Mouse (Mus musculus) adrenal gland, adult 18-20 months (tissue): ENCODE measurements around the gene Slc25a38. TPM values are rescaled to one million over a fixed set of nuclear protein-coding genes. Genes with fewer than 3 reads are reported as not detected.
"Not testable (repeated sequence)": the region's sequence is repeated elsewhere in the genome, so short reads cannot be mapped to it uniquely, and the experiment has no call there.

Source experiments
- DNase-seq, 2 experiments: peaks; one replicate each; pipeline ENCODE4 v3.0.0; 2021 to 2022; ENCODE audit warnings: low spot score in 2 of 2
- total RNA-seq, 2 experiments: library from RNA; stranded (reverse); gene quantifications; 1 replicate in 1 of 2; 2 replicates in 1 of 2; pipeline ENCODE4 v1.2.3; 2021

Slc25a38 gene
- total RNA-seq, 2 experiments from 2014 or later: 27.3 to 30.0 TPM

DNA sequence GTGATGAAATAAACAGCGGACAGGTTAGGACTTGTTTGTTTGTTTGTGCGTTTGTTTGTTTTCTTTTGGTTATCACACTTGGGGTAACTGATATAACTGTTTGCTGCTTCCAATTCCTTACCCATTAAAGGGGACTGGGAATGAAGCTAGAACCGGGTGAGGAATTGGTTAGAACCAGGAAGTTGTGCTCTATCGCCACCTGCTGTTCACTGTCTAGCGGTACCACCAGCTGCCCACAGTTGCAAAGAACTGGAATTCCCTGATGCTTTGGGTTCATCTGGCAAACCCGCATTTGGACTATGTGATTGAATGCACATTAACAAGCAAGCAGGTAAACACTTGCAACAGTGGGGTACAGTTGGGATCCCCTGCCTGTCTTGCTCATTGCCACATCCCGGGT, 11.5 kb upstream of the Slc25a38 start:
- DNase-seq: peak; percentile 55 to 64

DNA sequence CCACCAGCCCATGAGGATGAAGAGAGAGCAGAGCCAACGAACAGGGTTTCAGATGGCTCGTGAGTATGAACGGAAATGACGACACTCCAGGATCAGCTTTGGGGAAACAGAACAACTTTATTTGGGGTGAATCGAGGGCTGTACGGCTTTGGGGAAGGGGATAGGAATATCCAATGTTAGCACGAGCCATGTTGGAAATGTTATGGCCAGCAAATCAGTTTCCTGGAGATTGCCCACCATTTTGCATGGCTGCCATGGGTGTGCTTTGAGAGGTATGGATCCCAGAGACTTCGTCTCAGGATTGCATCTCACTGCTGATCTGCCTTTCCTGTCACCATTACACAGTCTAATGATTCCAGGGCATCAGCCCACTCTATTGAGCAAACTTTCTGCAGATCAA, 10.9 kb upstream of the Slc25a38 start:
- no peak for DNase-seq

DNA sequence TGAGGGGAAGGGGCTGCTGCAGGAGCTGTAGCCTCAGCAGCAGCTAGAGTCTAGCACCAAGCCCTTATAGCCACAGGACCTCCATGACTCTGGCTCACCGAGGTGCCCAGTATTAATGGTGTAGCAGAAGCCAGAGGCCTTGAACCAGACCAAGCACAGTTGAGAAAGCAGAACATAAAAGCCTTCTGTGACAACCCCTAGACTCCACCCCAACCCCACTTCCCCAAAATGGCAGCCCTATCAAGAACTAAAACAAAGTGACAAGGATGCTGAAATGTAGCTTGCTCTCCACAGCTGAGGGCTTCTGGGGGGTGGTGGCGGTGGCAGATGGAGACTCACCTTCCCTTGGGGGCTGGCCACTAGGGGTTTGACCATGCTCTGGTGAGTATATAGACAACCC, 9.0 kb upstream of the Slc25a38 start:
- no peak for DNase-seq

DNA sequence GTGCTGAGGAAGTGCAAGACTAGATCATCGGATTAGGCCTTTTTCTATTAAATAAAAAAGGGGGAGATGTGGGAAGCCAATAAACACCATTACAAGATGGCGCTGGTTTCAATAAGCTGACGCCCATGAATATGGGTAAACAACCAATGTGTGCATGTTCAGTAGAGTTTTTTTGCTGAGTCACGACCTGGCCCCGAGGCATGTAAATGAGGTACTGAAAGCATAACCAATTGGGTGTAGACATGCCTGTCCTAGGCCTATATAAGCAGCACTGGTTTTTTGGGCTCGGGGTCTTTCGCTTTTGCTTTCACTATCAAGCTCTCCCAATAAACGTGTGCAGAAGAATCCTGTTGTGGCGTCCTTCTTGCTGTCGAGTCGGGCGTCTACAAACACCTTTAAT, 1.2 kb upstream of the Slc25a38 start:
- DNase-seq: not testable (repeated sequence)

DNA sequence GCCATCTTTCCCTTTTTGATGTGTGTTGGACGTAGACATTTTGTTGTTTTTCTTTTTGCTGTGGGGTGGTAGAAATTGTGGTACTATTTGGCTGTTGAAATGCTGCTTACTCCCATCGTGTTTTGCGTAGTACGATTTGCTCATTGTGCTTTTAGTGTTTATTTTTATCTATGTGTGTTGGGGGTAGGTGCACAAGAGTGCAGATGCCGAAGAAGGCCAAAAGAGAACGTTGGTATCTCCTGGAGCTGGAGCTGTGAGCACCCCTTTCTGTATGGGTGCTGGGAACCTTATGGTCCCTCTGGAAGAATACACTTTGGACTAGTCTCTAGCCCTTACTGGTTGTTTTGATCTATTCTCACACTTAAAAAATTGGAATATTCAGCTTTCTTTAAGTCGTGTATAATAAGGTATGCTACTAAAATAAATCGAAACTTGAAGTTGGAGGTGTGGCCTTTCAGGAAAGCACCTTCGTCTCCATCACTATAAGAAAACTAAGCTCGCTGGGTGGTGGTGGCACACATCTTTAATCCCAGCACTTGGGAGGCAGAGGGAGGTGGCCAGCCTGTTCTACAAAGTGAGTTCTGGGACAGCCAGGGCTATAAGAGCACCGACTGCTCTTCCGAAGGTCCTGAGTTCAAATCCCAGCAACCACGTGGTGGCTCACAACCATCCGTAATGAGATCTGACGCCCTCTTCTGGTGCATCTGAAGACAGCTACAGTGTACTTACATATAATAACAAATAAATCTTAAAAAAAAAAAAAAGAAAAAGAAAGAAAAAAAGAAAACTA, 1.2 kb downstream of the Slc25a38 start:
- DNase-seq: no peak

DNA sequence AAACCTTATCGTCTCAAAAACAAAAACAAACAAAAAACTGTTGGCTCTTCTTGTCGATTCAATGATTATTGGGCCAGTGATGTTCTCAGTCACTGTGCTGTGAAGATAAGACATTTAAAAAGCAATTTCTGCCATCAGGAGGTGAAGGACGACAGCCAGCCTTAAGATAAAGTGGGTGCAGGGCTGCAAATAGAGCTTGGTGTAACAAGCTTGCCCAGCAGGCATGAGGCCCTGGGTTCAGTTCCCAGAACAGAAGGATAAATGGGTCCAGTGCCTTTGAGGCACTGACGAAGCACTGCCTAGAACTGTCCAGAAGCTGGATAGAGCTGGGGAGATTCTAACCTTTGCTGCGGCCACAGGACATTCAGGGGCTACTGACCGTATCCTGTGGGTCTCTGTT, 2.3 kb downstream of the Slc25a38 start:
- DNase-seq: no peak

DNA sequence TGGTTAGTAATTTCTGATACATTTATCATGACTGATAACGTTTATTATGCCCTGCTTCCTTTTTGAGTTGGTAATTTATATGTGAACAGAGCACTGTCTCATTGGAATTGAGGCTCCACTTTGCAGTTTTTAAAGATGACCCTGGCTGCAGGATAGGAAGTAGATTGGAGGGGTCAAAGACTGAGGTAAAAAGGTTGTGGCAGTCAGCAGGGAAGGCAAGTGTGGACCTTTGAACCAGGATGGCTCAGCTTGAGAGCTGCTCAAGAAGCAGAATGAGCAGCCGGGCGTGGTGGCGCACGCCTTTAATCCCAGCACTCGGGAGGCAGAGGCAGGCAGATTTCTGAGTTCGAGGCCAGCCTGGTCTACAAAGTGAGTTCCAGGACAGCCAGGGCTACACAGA, 3.3 kb downstream of the Slc25a38 start:
- DNase-seq: no peak

DNA sequence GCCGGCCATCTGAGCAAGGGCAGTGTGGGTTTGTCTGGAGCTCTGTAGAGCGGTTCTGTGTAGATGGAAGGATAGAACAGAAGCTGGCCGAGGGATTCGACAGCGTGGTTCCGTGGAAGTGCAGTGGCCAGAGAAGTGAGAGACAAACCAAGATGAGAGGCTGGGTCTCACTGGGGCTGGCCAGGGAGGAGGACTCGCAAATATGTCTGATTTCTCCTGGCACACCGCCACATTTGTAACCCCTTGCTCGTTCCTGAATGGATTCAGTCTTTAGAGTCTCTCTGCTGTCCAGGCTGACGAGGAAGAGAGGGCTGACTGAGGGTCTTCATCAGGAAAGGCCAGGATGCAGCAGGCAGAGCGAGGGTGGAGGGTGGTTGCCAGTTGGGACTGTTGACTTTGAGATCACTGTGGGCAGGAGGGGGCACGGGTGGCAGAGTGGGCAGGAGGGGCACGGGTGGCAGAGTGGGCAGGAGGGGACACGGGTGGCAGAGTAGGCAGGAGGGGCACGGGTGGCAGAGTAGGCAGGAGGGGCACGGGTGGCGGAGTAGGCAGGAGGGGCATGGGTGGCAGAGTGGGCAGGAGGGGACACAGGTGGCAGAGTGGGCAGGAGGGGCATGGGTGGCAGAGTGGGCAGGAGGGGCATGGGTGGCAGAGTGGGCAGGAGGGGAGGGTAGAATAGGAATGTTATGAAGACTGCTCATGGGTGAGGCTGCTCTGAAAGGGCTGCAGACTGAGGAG, 4.0 kb downstream of the Slc25a38 start:
- DNase-seq: no peak

DNA sequence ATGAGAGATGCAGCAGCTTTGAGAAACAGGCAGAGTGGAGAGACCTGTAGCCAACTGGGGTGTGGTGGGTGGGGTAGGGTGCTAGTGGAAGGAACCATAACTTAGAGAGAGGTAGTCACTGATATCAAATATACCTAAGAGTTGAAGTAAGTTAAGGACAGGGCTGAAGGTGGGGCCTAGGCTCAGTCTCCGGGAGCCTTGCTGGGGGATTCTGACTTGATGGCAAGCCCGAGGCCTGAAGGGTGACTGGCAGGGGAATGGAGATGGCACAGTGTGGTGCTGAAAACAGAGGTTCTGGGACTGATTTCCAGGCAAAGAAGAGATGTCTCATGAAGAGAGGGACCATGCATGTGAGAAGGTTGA, 4.6 kb downstream of the Slc25a38 start:
- no peak for DNase-seq

DNA sequence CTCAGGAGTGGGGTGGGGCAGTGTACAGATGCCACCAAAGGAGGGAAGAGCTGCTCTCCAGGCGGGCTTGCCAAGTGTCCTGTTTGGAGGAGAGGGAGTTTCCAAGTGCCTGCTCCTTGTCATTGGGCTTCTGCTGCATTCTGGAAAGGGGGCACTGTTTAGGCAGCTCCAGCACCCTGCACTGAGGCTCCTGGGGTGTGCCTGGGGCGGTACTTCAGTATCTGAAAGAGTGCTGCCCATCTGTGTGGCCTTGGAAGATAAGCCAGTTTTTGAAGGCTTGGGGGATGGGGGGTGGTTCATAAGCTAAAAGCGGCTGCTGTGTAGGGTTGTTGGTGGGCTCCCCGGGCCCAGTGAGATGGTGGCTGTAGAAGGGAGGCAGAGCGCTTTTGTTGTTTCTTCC, 5.4 kb downstream of the Slc25a38 start:
- no peak for DNase-seq

DNA sequence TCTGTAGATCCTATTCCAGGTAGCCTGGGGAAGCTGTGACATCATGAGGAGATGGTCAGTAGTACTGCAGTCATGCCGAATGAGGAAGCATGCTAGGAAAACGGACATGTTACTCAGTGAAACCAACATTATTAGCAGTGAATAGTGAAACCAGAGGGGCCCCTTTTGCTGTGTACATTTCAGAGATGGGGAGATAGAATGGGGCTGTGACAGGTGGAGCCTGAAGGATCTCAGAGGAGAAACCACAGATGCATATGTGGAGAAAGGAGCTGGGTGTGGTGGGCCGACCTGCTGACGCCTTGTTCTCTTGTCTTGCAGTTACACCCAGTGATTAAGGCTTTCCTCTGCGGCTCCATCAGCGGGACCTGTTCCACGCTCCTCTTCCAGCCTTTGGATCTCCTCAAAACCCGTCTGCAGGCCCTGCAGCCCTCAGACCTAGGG, 6.0 kb downstream of the Slc25a38 start:
- DNase-seq: no peak

DNA sequence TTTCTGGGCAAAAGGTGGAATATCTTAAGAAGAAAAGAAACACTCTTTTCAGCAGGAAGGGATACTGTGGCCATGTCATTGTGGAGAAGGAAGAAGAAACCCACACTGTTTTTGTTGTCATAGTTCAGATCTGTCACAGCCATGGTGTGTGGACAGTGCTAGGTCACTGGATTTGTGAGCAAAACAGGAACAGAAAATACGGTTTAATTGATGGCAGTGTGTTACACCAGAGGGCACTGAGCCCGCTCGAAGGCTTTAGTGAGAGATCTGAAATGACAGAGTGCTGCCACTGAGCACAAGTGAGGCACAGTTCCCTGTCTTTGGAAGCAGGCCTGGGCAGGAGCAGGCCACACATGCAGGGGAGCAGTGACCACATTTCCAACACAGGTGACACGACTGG, 8.0 kb downstream of the Slc25a38 start:
- DNase-seq: no peak

DNA sequence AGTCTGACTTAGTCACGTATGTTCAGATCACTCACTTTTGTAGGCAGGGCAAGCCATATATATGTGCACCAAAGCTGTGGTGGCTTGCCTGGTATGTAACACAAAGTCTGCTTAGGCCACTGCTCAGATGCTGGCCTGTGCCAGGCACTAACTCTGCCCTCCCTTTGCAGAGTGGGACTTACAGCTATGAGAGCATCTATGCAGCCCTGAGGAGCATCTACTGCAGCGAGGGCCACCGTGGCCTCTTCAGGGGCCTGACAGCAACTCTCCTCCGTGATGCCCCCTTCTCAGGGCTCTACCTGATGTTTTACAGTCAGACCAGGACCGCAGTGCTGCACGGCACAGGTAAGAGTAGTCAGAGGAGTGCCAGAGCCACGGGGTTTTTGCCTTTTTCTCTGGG, 10.3 kb downstream of the Slc25a38 start:
- DNase-seq: no peak

DNA sequence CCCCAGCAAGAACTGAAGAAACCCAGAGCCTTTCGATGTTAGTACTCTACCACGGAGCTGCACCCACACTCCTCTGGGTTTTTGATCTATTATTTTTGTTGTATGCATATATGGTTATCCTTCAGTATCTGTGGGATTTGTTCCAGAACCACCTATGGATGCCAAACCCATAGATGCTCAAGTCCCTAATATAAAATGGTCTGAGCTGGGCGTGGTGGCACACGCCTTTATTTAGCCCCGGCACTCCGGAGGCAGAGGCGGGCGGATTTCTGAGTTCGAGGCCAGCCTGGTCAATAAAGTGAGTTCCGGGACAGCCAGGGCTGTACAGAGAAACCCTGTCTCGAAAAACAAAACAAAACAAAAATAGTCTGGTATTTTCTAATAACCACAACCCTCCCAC, 16.7 kb downstream of the Slc25a38 start:
- DNase-seq: no peak

DNA sequence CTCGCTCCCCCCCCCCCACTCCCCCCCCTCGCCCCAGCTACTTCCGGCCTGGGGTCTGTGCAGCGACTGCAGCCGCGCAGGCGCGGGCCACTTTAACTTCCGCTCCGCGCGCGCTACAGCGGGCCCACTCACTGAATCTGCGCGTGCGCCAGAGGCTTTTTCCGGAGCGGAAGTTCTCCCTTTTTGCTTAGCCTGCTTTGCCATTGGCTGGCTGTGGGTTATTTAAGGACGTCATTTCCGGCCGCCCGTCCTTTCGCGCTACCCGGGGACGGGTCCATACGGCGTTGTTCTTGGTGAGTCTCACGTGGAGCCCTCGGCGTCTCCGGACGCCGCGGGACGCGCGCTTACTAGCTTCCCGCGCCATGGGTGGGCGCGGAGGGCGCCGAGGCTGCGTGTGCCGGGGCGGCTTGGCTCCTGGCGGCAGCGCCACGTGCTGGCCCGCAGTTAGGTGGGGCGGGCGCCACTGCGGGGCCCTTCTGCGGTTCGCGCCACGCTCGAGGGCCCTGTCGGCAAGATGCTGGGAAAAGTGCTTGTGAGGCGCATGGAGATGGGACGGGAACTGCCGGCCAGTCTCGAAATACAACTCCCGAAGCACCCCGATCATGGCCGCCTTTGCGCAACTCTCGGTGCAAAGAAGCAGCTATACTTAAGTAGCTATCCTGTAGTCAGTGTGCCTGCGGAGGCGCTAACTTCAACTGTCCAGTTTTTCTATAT, 17.5 kb downstream of the Slc25a38 start, which contains the start of gene Rpsa:
Gene Rpsa, plus strand, starts transcription at position 152 of the 714 bp plus-strand sequence.
- DNase-seq: peak; percentile 92

DNA sequence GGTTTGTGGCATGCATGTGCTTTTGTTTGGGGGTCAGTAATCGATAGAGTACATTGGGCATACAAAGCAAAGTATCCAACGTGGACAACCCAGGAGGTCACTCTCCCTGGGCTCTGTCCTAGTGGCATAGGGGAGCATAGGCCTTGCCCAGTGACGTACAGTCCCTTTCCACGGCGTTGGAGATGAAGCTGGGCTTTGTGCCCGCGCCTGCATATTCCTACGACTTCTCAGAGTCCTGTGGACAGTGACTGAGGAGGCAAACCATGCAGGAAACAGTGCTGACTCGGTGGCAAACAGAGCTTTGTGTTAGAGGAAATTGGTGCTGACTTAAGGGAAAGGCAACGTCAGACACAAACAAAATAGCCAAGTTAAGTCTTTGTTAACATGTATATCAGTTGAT, 19.1 kb downstream of the Slc25a38 start:
- DNase-seq: no peak

DNA sequence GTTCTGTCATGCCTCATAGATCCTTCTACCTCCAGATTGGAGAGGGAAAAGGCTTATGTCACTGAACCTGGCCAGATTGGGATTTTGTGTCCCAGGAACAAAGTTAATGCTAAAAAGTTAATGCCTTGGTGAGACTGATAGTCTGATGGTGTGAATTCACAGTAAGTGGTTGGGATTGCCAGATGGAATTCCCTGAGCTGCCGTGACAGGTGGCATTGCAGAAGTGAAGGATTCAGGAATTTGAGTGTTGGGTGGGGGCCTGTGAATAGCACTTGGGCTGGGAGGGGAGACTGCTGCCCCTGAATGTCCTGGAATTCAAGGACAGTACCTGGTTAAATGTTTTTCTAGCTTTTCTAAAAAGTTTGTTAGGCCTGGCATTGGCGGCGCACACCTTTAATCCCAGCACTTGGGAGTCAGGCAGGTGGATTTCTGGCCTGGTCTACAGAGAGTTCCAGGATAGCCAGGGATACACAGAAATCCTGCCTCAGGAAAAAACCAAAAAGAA, 21.7 kb downstream of the Slc25a38 start:
- DNase-seq: no peak

DNA sequence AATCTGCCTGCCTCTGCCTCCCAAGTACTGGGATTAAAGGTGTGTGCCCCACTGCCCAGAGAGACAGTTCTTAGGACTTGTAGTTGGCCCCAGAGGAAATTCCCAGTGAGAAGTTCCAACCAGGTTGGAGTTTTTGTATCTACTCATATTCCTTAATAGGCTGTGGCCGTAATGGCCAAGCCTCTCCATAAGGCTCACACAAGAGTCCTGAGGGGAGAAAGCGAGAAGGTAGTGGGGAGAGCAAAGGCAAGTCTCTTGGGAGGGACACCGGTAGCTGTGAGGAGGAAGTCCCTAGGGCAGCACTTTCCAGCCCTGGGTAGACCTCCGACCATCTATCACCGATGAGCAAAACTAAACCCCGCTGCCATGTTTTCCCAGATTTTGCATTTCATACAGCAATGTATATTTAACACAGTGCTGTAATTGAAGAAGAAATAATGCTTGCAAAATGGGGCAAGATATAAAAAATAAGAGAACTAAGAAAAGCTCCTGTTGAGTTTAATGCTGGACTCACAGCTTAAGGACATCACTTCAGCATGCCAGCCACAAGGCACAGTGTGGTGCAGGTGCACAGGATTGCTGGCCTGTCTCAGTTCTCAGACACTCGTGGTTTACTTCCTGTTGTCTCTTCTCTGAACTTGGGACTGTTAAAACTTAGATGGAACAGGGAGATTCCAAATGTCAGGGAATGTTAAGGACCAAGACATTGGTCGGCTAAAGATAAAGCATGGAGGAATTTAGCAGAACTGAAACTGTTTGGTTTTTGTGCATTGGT, 23.0 kb downstream of the Slc25a38 start:
- no peak for DNase-seq

DNA sequence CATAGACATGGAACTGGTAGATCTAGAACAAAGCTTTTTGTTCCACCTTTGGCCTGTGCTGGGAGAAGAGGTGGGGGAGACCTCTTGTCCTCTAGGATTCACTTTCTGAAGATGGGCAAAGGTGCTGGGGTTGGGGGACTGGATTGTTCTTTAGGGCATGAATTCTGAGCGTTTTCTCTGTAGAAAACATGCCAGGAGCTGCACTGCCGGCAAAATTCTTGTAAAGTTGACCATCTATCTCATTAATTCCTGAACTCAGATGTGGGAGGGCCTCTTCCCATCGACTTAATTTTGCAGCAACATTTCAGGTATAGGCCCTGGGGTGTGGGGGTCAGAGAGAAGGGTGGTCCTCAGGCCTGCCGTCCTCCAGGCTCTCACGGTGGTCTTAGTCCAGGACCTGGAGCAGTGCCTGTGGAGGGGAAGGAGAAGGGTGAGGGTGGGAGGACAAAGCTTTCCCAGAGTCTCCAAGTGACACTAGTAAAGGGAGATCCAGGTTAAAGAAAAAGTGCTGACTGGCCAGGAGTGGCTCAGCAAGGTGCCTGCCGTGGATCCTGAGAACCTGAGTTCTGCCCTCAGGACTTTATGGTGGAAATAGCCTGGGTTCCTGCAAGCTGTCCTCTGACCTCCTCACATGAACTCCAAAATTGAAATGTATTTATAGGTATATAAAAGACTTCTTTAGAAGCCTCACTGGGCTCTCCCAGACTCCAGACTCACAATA, 23.7 kb downstream of the Slc25a38 start:
- DNase-seq: no peak

DNA sequence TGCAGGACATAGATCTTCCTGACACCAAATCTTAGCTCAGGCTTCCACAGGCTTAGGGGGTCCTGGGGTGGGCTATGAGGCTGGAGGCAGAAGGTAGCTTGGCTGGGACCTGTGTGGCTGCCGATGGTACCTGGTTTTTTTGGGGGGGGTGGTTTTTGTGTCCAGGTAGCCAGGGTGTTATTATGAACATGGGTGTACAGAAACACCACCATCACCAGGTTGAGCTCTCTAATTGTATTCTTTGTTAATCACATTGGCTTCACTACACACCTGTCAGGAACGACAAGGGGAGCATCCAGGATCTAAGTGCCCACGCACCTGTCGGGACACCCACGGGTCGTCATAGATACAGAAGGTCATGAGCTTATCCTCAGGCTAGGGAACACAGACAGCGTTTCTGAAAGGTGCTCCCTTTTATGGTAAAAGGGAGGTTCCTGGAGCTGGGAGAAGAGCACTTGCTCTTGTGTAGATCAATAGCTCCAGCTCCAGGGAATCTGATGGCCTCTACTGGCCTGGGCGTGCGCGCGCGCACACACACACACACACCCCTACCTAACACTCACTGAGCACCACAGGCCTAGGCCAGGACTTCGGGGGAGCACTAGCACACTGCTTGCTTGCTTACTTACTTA, 24.5 kb downstream of the Slc25a38 start:
- no peak for DNase-seq
